Mouse (Mus musculus) neural tube, embryonic 13.5 days (tissue): ENCODE measurements at regions not wholly inside any gene's neighbourhood (a gene's known extent, or its start where the extent isn't known, plus 50 kb on each side); places are given as distances from the start of the nearest gene placed in this dataset.
A peak's percentile ranks its signal among the peaks of the same experiment; 100 is the strongest.
"Not testable (repeated sequence)": the region's sequence is repeated elsewhere in the genome, so short reads cannot be mapped to it uniquely, and the experiment has no call there.

Source experiments
- ATAC-seq: fragments of 200-750 bp; cut with Nextera tagmentation; 2 replicates; pipeline ENCODE4 v1.8.0; 2017; ENCODE audit warnings: low read depth, mild to moderate bottlenecking, moderate TSS enrichment, moderate library complexity
- H3K27ac ChIP-seq: fragments of 300-500 bp; sonication (generic); replicated peaks from 2 replicates; pipeline ENCODE4 v1.5.1; 2015; ENCODE audit warnings: moderate library complexity, mild to moderate bottlenecking, inconsistent platforms
- H3K27me3 ChIP-seq: fragments of 300-500 bp; sonication (generic); 2 replicates; pipeline ENCODE4 v1.6.1; 2015; ENCODE audit warnings: mild to moderate bottlenecking, inconsistent platforms
- H3K36me3 ChIP-seq: fragments of 300-500 bp; sonication (generic); 2 replicates; pipeline ENCODE4 v1.6.1; 2015; ENCODE audit warnings: mild to moderate bottlenecking, inconsistent platforms
- H3K4me1 ChIP-seq: fragments of 300-500 bp; sonication (generic); replicated peaks from 2 replicates; pipeline ENCODE4 v1.6.1; 2015; ENCODE audit warnings: inconsistent platforms
- H3K4me2 ChIP-seq: fragments of 300-500 bp; sonication (generic); 2 replicates; pipeline ENCODE4 v1.6.1; 2015; ENCODE audit warnings: inconsistent platforms, mild to moderate bottlenecking, moderate library complexity
- H3K4me3 ChIP-seq: fragments of 300-500 bp; sonication (generic); 2 replicates; pipeline ENCODE4 v1.5.1; 2015; ENCODE audit warnings: mild to moderate bottlenecking, inconsistent platforms
- H3K9ac ChIP-seq: fragments of 300-500 bp; sonication (generic); 2 replicates; pipeline ENCODE4 v1.6.1; 2015; ENCODE audit warnings: moderate library complexity, mild to moderate bottlenecking, inconsistent platforms
- H3K9me3 ChIP-seq: fragments of 300-500 bp; sonication (generic); 2 replicates; pipeline ENCODE4 v1.6.1; 2016; ENCODE audit warnings: inconsistent platforms
- WGBS: fragments of 180-500 bp; shearing (Covaris S2); methylation state at CpG from one replicate; pipeline ENCODE4 v1.1.7; 2015; 5-methylcytosine and 5-hydroxymethylcytosine counted together

DNA sequence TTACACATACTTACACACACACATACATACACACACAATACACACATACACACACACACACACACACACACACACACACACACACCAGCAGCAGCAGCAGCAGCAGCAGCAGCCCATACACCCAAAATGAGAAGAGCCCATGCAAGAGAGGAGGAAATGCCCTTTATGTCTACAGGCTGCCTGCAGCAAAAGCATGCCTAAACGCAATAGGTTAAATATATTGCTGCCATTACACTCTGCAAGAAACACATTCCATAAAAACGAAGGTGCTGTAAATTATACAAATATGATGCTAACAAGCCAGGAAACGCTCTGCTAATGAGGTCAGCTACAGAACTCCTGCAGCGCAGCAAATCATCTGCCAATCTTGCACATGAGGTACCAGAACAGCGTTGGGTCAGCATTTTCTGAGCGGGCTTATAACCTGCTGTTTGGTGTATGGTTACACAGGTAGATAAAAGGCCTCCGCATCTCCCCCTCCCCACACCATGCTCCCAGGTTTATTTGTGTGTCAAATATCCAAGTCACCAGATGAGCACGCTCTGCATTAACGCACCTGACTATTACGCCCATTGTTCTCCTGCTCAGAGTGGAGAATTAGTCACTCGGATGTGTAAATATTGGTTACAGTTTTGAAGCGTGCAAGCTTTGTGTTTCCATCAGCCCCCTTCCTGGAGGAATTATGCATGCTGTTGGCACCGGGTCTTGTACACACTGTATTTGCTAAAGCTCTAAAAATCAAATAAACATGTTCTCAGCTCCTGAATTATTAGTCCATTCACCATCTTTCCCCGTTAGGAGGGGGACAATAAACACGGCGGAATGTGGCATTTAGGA is 214.0 kb upstream of the Zfp703 start:
- peaks cover 5% of the 10 kb centered on the region; the same call in 1 of the 2 replicates for H3K27me3 ChIP-seq
- H3K4me3 ChIP-seq = no peak overlapping the region
- peaks cover 26% of the 10 kb centered on the region; the same call in 1 of the 2 replicates for H3K4me1 ChIP-seq
- peak; percentile 78 for ATAC-seq
- 61% methylated on average over 16 of the region's 16 CpGs for WGBS
- no peak overlapping the region for H3K4me2 ChIP-seq
- peak overlapping the region; percentile 47 for H3K27ac ChIP-seq
- no peak overlapping the region for H3K9ac ChIP-seq
- no peaks in the 10 kb centered on the region for H3K9me3 ChIP-seq
- no peaks in the 10 kb centered on the region for H3K36me3 ChIP-seq

DNA sequence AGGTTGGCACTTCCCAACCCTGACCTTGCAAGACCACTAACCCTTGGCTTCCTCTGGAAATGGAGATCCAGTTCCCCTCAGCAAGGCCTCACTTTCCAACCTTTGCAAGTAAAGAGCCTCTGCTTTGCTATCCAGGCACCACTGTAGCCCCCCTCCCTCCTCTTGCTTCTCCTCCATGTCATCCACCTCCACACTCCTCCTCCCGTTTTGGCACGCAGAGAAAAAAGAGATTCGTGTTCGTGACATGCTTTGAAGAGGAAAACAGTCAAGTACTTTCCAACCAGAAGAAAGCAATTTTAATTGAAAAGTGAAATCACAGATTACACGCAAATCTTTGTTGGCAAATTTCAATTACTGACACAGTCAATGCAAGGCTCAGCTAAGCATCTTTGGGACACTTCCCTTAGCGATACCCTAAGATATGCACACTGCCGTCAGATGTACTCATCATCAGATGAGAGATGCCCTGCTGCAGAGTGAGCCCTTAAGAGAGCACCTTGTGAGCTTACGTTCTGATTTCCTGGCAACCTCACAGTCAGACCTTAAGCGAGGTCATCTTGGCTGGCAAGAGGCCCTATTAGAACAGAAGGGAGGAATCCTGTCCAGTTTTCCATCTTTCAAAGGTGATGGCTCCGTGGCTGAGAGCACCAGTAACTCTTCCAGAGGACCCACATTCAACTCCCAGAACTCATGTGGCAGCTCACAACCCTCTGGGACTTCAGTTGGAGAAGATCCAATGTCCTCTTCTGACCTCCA is 208.5 kb upstream of the Zfp703 start:
- H3K27ac ChIP-seq = no peak overlapping the region
- no peak overlapping the region for H3K4me3 ChIP-seq
- no peak for ATAC-seq
- H3K4me1 ChIP-seq = peaks cover 36% of the 10 kb centered on the region
- no peaks in the 10 kb centered on the region for H3K36me3 ChIP-seq
- no peaks in the 10 kb centered on the region for H3K9me3 ChIP-seq
- 85% methylated on average over 10 of the region's 10 CpGs for WGBS
- peaks cover 9% of the 10 kb centered on the region; the same call in 1 of the 2 replicates for H3K27me3 ChIP-seq
- H3K9ac ChIP-seq = no peak overlapping the region
- no peak overlapping the region for H3K4me2 ChIP-seq

DNA sequence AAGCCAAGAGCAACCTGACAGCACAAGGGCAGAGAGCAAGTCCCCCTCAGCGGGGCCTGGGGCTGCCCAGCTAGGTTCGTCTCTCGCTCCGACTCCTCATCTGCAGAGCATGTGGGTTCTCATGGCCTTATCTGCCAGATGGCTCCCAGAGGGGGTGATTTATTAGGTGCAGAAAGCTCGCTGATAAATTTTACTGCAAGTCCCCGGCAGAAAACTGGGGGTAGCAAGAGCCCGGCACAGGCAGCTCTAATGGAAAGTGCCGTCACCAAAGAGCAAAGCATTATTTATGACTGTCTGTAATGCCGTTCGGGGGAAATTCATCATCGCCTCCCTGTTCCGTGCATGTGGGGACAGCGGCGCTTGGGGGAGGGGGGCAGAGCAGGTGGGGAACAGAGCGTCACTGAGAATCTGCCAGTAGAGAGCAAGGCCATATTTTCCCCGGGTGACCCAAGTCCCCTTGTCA is 206.7 kb upstream of the Zfp703 start:
- 0 out of 2 replicates have a peak, but pooled peaks cover 5% of the 10 kb centered on the region for H3K27me3 ChIP-seq
- peak overlapping the region; percentile 74 for H3K27ac ChIP-seq
- H3K36me3 ChIP-seq = no peaks in the 10 kb centered on the region
- H3K4me3 ChIP-seq = peak overlapping the region; percentile 23
- peak; percentile 91 for ATAC-seq
- H3K4me2 ChIP-seq = peak overlapping the region; percentile 53
- H3K4me1 ChIP-seq = peaks cover 36% of the 10 kb centered on the region
- WGBS = 4% methylated on average over 16 of the region's 16 CpGs
- H3K9me3 ChIP-seq = no peaks in the 10 kb centered on the region
- H3K9ac ChIP-seq = peak overlapping the region; percentile 39; the same call in 1 of the 2 replicates

- Histone ChIP-seq H3K9me3 (no peaks in the 10 kb centered on the region), H3K4me1 (peaks cover 21% of the 10 kb centered on the region), H3K9ac (no peak overlapping the region), H3K27ac (no peak overlapping the region), H3K36me3 (no peaks in the 10 kb centered on the region), H3K27me3 (peaks cover 36% of the 10 kb centered on the region), H3K4me2 (no peak overlapping the region), H3K4me3 (no peak overlapping the region)
- peak; percentile 62 for ATAC-seq
- WGBS = 41% methylated on average over 10 of the region's 10 CpGs
Observed at GRCm38 (mm10) chr8:26778917-26779537, 198.1 kb upstream of the Zfp703 start.

GRCm38 (mm10) chr8:26780515-26780914 is 196.6 kb upstream of the Zfp703 start:
- Histone ChIP-seq H3K9ac (0 out of 2 replicates have a peak overlapping the region, but pooled peaks have one; percentile 22), H3K4me2 (peak overlapping the region; percentile 42), H3K4me1 (peaks cover 21% of the 10 kb centered on the region), H3K27me3 (peaks cover 36% of the 10 kb centered on the region), H3K4me3 (no peak overlapping the region; the same call in 1 of the 2 replicates), H3K36me3 (no peaks in the 10 kb centered on the region), H3K27ac (no peak overlapping the region), H3K9me3 (no peaks in the 10 kb centered on the region)
- no peak for ATAC-seq
- WGBS = 31% methylated on average over 19 of the region's 19 CpGs

- not testable (repeated sequence) for H3K4me3 ChIP-seq, H3K27ac ChIP-seq, ATAC-seq, H3K9me3 ChIP-seq, H3K4me2 ChIP-seq, H3K9ac ChIP-seq, H3K36me3 ChIP-seq
- WGBS = 93% methylated on average over 8 of the region's 8 CpGs
- peaks cover 21% of the 10 kb centered on the region for H3K4me1 ChIP-seq
- peaks cover 23% of the 10 kb centered on the region for H3K27me3 ChIP-seq
Observed at GRCm38 (mm10) chr8:26782936-26783335, 194.2 kb upstream of the Zfp703 start.

- H3K4me1 ChIP-seq = peaks cover 11% of the 10 kb centered on the region
- ATAC-seq = no peak
- peaks cover 16% of the 10 kb centered on the region for H3K27me3 ChIP-seq
- WGBS = 72% methylated on average over 6 of the region's 6 CpGs
- H3K4me2 ChIP-seq = no peak overlapping the region
- H3K36me3 ChIP-seq = no peaks in the 10 kb centered on the region
- H3K27ac ChIP-seq = no peak overlapping the region
- H3K9ac ChIP-seq = no peak overlapping the region
- H3K9me3 ChIP-seq = no peaks in the 10 kb centered on the region
- H3K4me3 ChIP-seq = no peak overlapping the region
Observed at GRCm38 (mm10) chr8:26784381-26784780, 192.7 kb upstream of the Zfp703 start.

DNA sequence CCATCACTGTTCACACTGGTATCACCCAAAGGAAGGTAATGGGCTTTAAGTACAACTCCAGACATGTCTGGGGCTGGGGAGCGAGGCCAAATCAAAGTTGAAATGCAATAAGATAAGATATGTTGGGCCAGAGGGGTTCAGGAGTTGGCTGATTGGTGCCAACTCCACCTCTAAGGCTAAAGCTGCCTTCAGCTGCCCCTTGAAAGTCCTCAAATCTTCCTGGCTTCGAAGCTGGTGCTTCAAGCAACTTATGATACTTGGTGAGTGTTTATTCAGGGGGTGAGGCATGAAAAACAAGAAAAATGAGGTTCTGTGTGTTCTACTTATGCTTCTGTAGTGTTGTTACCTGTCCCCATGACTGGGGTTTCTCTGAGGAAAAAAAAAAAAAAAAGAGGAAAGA is 185.3 kb upstream of the Zfp703 start:
- H3K27me3 ChIP-seq = peaks cover 3% of the 10 kb centered on the region; the same call in 1 of the 2 replicates
- no peaks in the 10 kb centered on the region for H3K36me3 ChIP-seq
- H3K9ac ChIP-seq = no peak overlapping the region
- no peak overlapping the region for H3K27ac ChIP-seq
- H3K9me3 ChIP-seq = no peaks in the 10 kb centered on the region
- H3K4me3 ChIP-seq = no peak overlapping the region
- no peak for ATAC-seq
- no peak overlapping the region for H3K4me2 ChIP-seq
- 82% methylated on average over 2 of the region's 2 CpGs for WGBS
- no peaks in the 10 kb centered on the region; the same call in 1 of the 2 replicates for H3K4me1 ChIP-seq

GRCm38 (mm10) chr8:26793606-26794292 is 183.4 kb upstream of the Zfp703 start:
- Histone ChIP-seq H3K4me1 (no peaks in the 10 kb centered on the region; the same call in 1 of the 2 replicates), H3K4me2 (no peak overlapping the region), H3K9me3 (no peaks in the 10 kb centered on the region), H3K27ac (no peak overlapping the region), H3K27me3 (peaks cover 3% of the 10 kb centered on the region; the same call in 1 of the 2 replicates), H3K4me3 (no peak overlapping the region), H3K9ac (no peak overlapping the region), H3K36me3 (no peaks in the 10 kb centered on the region)
- WGBS = 90% methylated on average over 9 of the region's 9 CpGs
- ATAC-seq = no peak

- no peak for ATAC-seq
- Histone ChIP-seq H3K9ac (no peak overlapping the region), H3K27me3 (peaks cover 3% of the 10 kb centered on the region; the same call in 1 of the 2 replicates), H3K36me3 (no peaks in the 10 kb centered on the region), H3K9me3 (no peaks in the 10 kb centered on the region), H3K4me1 (no peaks in the 10 kb centered on the region; the same call in 1 of the 2 replicates), H3K4me2 (no peak overlapping the region), H3K4me3 (no peak overlapping the region), H3K27ac (no peak overlapping the region)
- 89% methylated on average over 4 of the region's 4 CpGs for WGBS
Observed at GRCm38 (mm10) chr8:26794411-26794810, 182.7 kb upstream of the Zfp703 start.

DNA sequence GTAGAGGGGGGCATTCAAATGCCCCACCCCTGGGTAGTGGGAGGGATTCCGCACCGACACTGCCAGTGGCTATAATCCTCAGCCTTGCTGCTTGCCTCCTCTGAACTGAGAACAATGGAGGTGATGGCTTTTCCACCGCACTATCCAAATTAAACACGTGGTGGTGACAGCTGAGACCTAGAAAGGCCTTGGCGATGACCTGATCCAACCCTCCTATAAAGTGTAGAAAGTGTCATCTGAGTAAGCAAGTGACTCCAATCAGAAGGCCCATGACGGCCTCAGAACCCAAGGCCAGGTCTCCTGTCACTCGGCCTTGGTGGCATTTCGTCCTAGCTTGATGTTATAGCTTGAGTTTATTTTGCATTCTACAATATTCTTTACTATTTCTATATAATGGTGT is 181.5 kb upstream of the Zfp703 start:
- ATAC-seq = no peak

More for the DNA sequence above, 181.5 kb upstream of the Zfp703 start:
- Histone ChIP-seq H3K4me2 (no peak overlapping the region), H3K4me1 (no peaks in the 10 kb centered on the region; the same call in 1 of the 2 replicates), H3K27me3 (0 out of 2 replicates have a peak, but pooled peaks cover 3% of the 10 kb centered on the region), H3K9me3 (no peaks in the 10 kb centered on the region), H3K27ac (no peak overlapping the region), H3K36me3 (no peaks in the 10 kb centered on the region), H3K9ac (no peak overlapping the region), H3K4me3 (no peak overlapping the region)
- 80% methylated on average over 8 of the region's 8 CpGs for WGBS
